Mouse (Mus musculus): Measurements from ENCODE around the gene Slc5a7.

GRCm38 (mm10) chr17:54239435-54239834 lies 59.4 kb downstream of the Slc5a7 start:
- TF ChIP-seq POLR2A (IDR thresholded peaks at IDR 0.05; ENCODE audit: control insufficient read depth, low read depth, low read length) = no peak
- no peak for TF ChIP-seq CTCF (IDR thresholded peaks at IDR 0.05; ENCODE audit: control insufficient read depth, insufficient read depth, insufficient replicate concordance, low read depth, low read length)
